Mouse (Mus musculus): ENCODE data around the gene Crybg1.

DNA sequence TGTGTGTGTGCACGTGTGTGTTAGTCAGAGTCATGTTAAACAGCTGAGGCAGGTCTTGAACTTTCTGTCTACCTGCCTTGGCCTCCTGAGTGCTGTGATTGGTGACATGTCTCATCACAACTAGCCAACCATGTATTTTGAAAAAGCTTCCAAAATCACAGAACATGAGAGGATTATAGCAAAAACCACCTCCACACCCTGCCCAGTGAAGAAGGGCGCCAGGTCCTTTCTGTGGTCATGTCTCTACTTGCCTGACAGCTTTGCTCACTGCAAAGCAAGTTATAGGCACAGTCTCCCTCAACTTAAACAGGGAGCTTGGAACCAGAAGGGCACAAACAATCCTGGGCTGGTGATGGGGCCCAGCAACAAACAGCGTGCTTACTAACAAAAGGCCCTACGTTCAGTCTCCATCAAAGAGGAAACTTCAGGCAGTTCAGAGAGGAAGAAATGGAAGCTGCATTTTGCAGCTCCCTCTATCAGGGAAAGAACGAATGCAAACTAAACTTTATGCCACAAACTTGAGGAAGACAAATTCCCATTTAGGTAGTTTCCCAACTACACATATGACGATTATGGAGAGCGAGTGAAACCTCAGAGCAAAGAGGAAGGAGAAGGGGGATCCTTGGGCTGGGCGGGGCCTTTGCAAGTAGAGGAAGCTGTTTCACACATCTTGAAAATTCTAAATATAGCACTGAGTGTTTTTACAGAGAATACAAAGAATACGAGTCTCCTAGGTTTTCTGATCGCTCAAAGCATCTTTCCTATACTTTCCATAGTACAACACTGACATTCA is 152.6 kb downstream of the Crybg1 start:
- no peak for TF ChIP-seq ZC3H11A (IDR thresholded peaks at IDR 0.05; ENCODE audit: borderline replicate concordance, low read depth, low read length)
- no peak for TF ChIP-seq CHD2 (IDR thresholded peaks at IDR 0.05; ENCODE audit: low read depth, low read length)
- TF ChIP-seq HCFC1 (IDR thresholded peaks at IDR 0.05; ENCODE audit: borderline replicate concordance, insufficient read depth, low read length) = no peak
